Comparison of ENCODE assay signal across 24 mouse cellular contexts in the genomic region with DNA sequence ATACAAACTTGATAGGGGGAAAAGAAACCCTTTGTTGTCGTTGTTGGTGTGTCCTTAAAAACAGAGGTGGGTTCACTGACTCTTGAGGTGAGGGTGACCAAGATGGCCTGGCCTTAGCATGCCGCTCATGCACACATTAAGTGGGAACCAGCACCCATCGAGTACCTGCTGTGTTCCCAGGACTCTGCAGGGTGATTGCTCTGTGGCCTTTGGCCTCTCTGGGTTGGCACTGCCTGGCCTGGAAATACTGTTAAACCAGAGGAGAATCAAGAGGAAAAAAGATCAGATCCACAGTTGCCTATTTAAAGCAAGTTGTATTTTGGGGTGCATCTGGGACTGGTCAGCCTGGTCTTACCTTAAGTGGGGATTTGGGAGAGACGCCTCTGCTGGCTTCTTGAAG.
A peak's percentile ranks its signal among the peaks of the same experiment; 100 is the strongest.
DNase-seq lines count a peak whose midpoint lies in the region; ATAC-seq lines count a peak whose summit lies in the region.
"Had no signal": no experiment of that assay in that cellular context is flagged by ENCODE, and none has a peak within 500 bp of the region (broad histone marks: within the 10 kb centered on the region; RNA-seq: fewer than 3 reads in every experiment).

No protein-coding gene starts in this region.

- peaks cover 27% of the 10 kb centered on the region for H3K4me1 ChIP-seq in kidney, embryonic 15.5 days
- H3K4me1 ChIP-seq in kidney, embryonic 14.5 days (ENCODE audit: control insufficient read depth, insufficient read depth, low read length), result no peaks in the 10 kb centered on the region
- H3K4me1 ChIP-seq: embryonic facial prominence, embryonic 12.5 days; forebrain, embryonic 13.5 days had no signal

- 88% methylated on average over 4 of the region's 4 CpGs for WGBS in kidney, embryonic 15.5 days
- 90% methylated on average over 4 of the region's 4 CpGs for WGBS in kidney, embryonic 14.5 days

- DNase-seq in kidney, adult 11 months, result peak; percentile 38
- DNase-seq in kidney, adult 9 months, result peak; percentile 67
- DNase-seq in kidney, postnatal 14 days, result no peak
- peak; percentile 36 to 62 for DNase-seq in kidney, postnatal 36 days
- DNase-seq: adrenal gland, adult 8-10 months; adrenal gland, postnatal 14 days; adrenal gland, postnatal 36 days; B cell, adult 2 months; cerebellum, adult 11-12 months; cerebellum, adult 2 months; cerebellum, adult 9-10 months; cerebellum, postnatal 10 days; cerebellum, postnatal 25 days had no signal

- no peaks in the 10 kb centered on the region for H3K36me3 ChIP-seq in kidney, embryonic 15.5 days
- no peaks in the 10 kb centered on the region for H3K36me3 ChIP-seq in kidney, embryonic 14.5 days (ENCODE audit: control insufficient read depth, insufficient read depth, low read length)
- H3K36me3 ChIP-seq: embryonic facial prominence, embryonic 10.5 days; embryonic facial prominence, embryonic 12.5 days; forebrain, embryonic 15.5 days; G1E had no signal

- no peak overlapping the region for H3K9ac ChIP-seq in kidney, embryonic 15.5 days
- no peak overlapping the region for H3K9ac ChIP-seq in kidney, embryonic 14.5 days (ENCODE audit: low read depth, low read length)
- H3K9ac ChIP-seq: embryonic facial prominence, embryonic 12.5 days; forebrain, embryonic 13.5 days; forebrain, embryonic 15.5 days had no signal

- H3K4me2 ChIP-seq in kidney, embryonic 15.5 days, result no peak overlapping the region
- no peak overlapping the region for H3K4me2 ChIP-seq in kidney, embryonic 14.5 days (replicated peaks; ENCODE audit: low read depth, low read length)
- H3K4me2 ChIP-seq: embryonic facial prominence, embryonic 12.5 days; forebrain, embryonic 13.5 days; forebrain, embryonic 15.5 days had no signal

- H3K4me3 ChIP-seq in kidney, embryonic 15.5 days (replicated peaks), result no peak overlapping the region
- H3K4me3 ChIP-seq in kidney, embryonic 14.5 days (ENCODE audit: low read length), result no peak overlapping the region
- H3K4me3 ChIP-seq: embryonic facial prominence, embryonic 10.5 days; embryonic facial prominence, embryonic 12.5 days; forebrain, embryonic 13.5 days; forebrain, embryonic 15.5 days had no signal

- ATAC-seq in kidney, embryonic 15.5 days (replicated peaks; ENCODE audit: low FRiP score), result no peak
- no peak for ATAC-seq in kidney, embryonic 14.5 days (ENCODE audit: low FRiP score, low TSS enrichment)
- ATAC-seq: activated CD4-positive, CD25-positive, alpha-beta regulatory T cell, adult 4 months; CD4-positive, CD25-positive, alpha-beta regulatory T cell, adult 4 months; forebrain, embryonic 13.5 days; forebrain, embryonic 15.5 days; Patski had no signal

- H3K27ac ChIP-seq in kidney, embryonic 15.5 days, result no peak overlapping the region
- H3K27ac ChIP-seq in kidney, embryonic 14.5 days (ENCODE audit: low read depth, low read length), result no peak overlapping the region
- H3K27ac ChIP-seq: embryonic facial prominence, embryonic 10.5 days; embryonic facial prominence, embryonic 12.5 days; forebrain, embryonic 13.5 days had no signal

- H3K9me3 ChIP-seq in kidney, embryonic 15.5 days (replicated peaks), result no peaks in the 10 kb centered on the region
- no peaks in the 10 kb centered on the region for H3K9me3 ChIP-seq in kidney, embryonic 14.5 days (ENCODE audit: control insufficient read depth, low read length)
- H3K9me3 ChIP-seq: embryonic facial prominence, embryonic 12.5 days; forebrain, embryonic 13.5 days; forebrain, embryonic 15.5 days had no signal

- H3K27me3 ChIP-seq in kidney, embryonic 15.5 days, result no peaks in the 10 kb centered on the region; the same call in 1 of the 2 replicates
- H3K27me3 ChIP-seq in kidney, embryonic 14.5 days (ENCODE audit: control insufficient read depth, insufficient read depth, low read length), result no peaks in the 10 kb centered on the region
- H3K27me3 ChIP-seq: CH12.LX; embryonic facial prominence, embryonic 12.5 days; forebrain, embryonic 13.5 days; forebrain, embryonic 15.5 days had no signal
